In genomic region chr12:99097618-99098066, GRCm38 (mm10) we compare ENCODE assay signal across 8 mouse cellular contexts.
DNase-seq lines count a peak whose midpoint lies in the region; ATAC-seq and TF ChIP-seq lines count a peak whose summit lies in the region.

No protein-coding gene starts in this region.

- no peak overlapping the region for H3K4me2 ChIP-seq in kidney, embryonic 14.5 days (replicated peaks; ENCODE audit: low read depth, low read length)
- no peak overlapping the region; the same call in 1 of the 2 replicates for H3K4me2 ChIP-seq in heart, embryonic 14.5 days (ENCODE audit: low read length)
- no peak overlapping the region for H3K4me2 ChIP-seq in forebrain, embryonic 16.5 days (ENCODE audit: low read length)

- H3K4me1 ChIP-seq in kidney, embryonic 14.5 days (ENCODE audit: control insufficient read depth, insufficient read depth, low read length): no peaks in the 10 kb centered on the region
- H3K4me1 ChIP-seq in heart, embryonic 14.5 days (ENCODE audit: control insufficient read depth in 2 of 2, insufficient read depth in 2 of 2, low read length in 2 of 2): peaks cover 0 to 5% of the 10 kb centered on the region in 2 experiments; a peak in 2 of 4 replicates
- peaks cover 3% of the 10 kb centered on the region; the same call in 1 of the 2 replicates for H3K4me1 ChIP-seq in forebrain, embryonic 16.5 days (replicated peaks; ENCODE audit: control insufficient read depth, insufficient read depth, low read length)

- no peak overlapping the region for H3K4me3 ChIP-seq in kidney, embryonic 14.5 days (ENCODE audit: low read length)
- H3K4me3 ChIP-seq in heart, embryonic 14.5 days (ENCODE audit: control insufficient read depth in 1 of 2, insufficient read depth in 1 of 2, low read depth in 1 of 2, low read length in 2 of 2): no peak overlapping the region
- no peak overlapping the region for H3K4me3 ChIP-seq in left cerebral cortex, adult 2 months
- H3K4me3 ChIP-seq in forebrain, embryonic 16.5 days (replicated peaks; ENCODE audit: low read length): no peak overlapping the region

- WGBS in kidney, embryonic 14.5 days: 87% methylated on average over 17 of the region's 17 CpGs
- 63% methylated on average over 17 of the region's 17 CpGs for WGBS in heart, embryonic 14.5 days
- 79% methylated on average over 17 of the region's 17 CpGs for WGBS in forebrain, embryonic 16.5 days

- no peaks in the 10 kb centered on the region for H3K9me3 ChIP-seq in kidney, embryonic 14.5 days (ENCODE audit: control insufficient read depth, low read length)
- no peaks in the 10 kb centered on the region for H3K9me3 ChIP-seq in heart, embryonic 14.5 days (ENCODE audit: control insufficient read depth, low read length)
- no peaks in the 10 kb centered on the region for H3K9me3 ChIP-seq in forebrain, embryonic 16.5 days (ENCODE audit: control insufficient read depth, low read length)

- DNase-seq in kidney, adult 11 months: peak; percentile 21
- peak; percentile 17 to 48 for DNase-seq in kidney, postnatal 36 days
- peak; percentile 35 for DNase-seq in lung, postnatal 14 days
- DNase-seq in left cerebral cortex, adult 2 months (ENCODE audit: extremely low spot score in 1 of 2, low spot score in 2 of 2): no peak
- no peak for DNase-seq in layer of hippocampus, postnatal 25 days (ENCODE audit: extremely low spot score in 1 of 2, low spot score in 1 of 2)

- no peak overlapping the region for H3K9ac ChIP-seq in kidney, embryonic 14.5 days (ENCODE audit: low read depth, low read length)
- H3K9ac ChIP-seq in heart, embryonic 14.5 days (ENCODE audit: low read length): no peak overlapping the region
- H3K9ac ChIP-seq in forebrain, embryonic 16.5 days (replicated peaks; ENCODE audit: low read depth, low read length): no peak overlapping the region

- H3K36me3 ChIP-seq in kidney, embryonic 14.5 days (ENCODE audit: control insufficient read depth, insufficient read depth, low read length): no peaks in the 10 kb centered on the region
- no peaks in the 10 kb centered on the region for H3K36me3 ChIP-seq in heart, embryonic 14.5 days (ENCODE audit: control insufficient read depth, insufficient read depth, low read length)
- H3K36me3 ChIP-seq in forebrain, embryonic 16.5 days (ENCODE audit: control insufficient read depth, insufficient read depth): no peaks in the 10 kb centered on the region

- peaks cover 4% of the 10 kb centered on the region; the same call in 1 of the 2 replicates for H3K27me3 ChIP-seq in kidney, embryonic 14.5 days (ENCODE audit: control insufficient read depth, insufficient read depth, low read length)
- no peaks in the 10 kb centered on the region for H3K27me3 ChIP-seq in heart, embryonic 14.5 days (ENCODE audit: control insufficient read depth, insufficient read depth, low read length)
- H3K27me3 ChIP-seq in forebrain, embryonic 16.5 days (replicated peaks; ENCODE audit: control insufficient read depth, insufficient read depth, low read length): no peaks in the 10 kb centered on the region

- ATAC-seq in kidney, embryonic 14.5 days (ENCODE audit: low FRiP score, low TSS enrichment): no peak
- peak; percentile 44; the same call in 1 of the 2 replicates for ATAC-seq in heart, embryonic 14.5 days (ENCODE audit: insufficient number of reproducible peaks, insufficient read depth, low FRiP score, low read depth)
- no peak for ATAC-seq in forebrain, embryonic 16.5 days

- no peak for TF ChIP-seq CTCF in left cerebral cortex, adult 2 months (IDR thresholded peaks at IDR 0.05)

- no peak overlapping the region for H3K27ac ChIP-seq in kidney, embryonic 14.5 days (ENCODE audit: low read depth, low read length)
- H3K27ac ChIP-seq in heart, embryonic 14.5 days (replicated peaks in 1 of 2; ENCODE audit: control insufficient read depth in 1 of 2, insufficient read depth in 1 of 2, low read depth in 2 of 2, low read length in 2 of 2): peak overlapping the region in 1 of 2 experiments; percentile 35; a peak in 1 of 4 replicates
- H3K27ac ChIP-seq in left cerebral cortex, adult 2 months: no peak overlapping the region
- H3K27ac ChIP-seq in forebrain, embryonic 16.5 days (ENCODE audit: low read length): no peak overlapping the region

- intact Hi-C loops in left cerebral cortex, adult 2 months (cut with DNase I): loop anchor here (2.0 to 10.0 kb wide), 5 partner anchors 55 to 765 kb away; partner anchors contain the start of gene Foxn3

Comparison
In these comparisons a context has a peak if more than half of its experiments do, and no peak if none do; other contexts are left out.
1. DNase-seq: peak in kidney, adult 11 months (single experiment), kidney, postnatal 36 days (2 of 2) and lung, postnatal 14 days (single experiment); none in left cerebral cortex, adult 2 months (0 of 2) and layer of hippocampus, postnatal 25 days (0 of 2).